Mouse (Mus musculus) lung, adult 2 months (tissue): ENCODE data around the gene Nme7.

Experiments
- CTCF ChIP-seq: fragments of 200-500 bp; IDR thresholded peaks from 2 replicates; pipeline ENCODE4 v1.5.1; 2011; ENCODE audit warnings: mild to moderate bottlenecking, low read length, control low read depth; ENCODE audit not compliant: insufficient read depth
- POLR2A ChIP-seq: fragments of 200-500 bp; IDR thresholded peaks from 2 replicates; pipeline ENCODE4 v1.6.1; 2011; ENCODE audit warnings: low read depth, mild to moderate bottlenecking, control low read depth, low read length, borderline replicate concordance; ENCODE audit errors: extremely low read depth

GRCm38 (mm10) chr1:164324878-164325277 lies 21.0 kb downstream of the Nme7 start:
- TF ChIP-seq CTCF (no peak), POLR2A (no peak)
